Mouse (Mus musculus): ENCODE measurements around the gene Trp53bp2. TPM values are rescaled to one million over a fixed set of nuclear protein-coding genes. Genes with fewer than 3 reads are reported as not detected.

Trp53bp2 gene
- polyA plus RNA-seq, 1 experiment from 2014 or later: 3.1 TPM

DNA sequence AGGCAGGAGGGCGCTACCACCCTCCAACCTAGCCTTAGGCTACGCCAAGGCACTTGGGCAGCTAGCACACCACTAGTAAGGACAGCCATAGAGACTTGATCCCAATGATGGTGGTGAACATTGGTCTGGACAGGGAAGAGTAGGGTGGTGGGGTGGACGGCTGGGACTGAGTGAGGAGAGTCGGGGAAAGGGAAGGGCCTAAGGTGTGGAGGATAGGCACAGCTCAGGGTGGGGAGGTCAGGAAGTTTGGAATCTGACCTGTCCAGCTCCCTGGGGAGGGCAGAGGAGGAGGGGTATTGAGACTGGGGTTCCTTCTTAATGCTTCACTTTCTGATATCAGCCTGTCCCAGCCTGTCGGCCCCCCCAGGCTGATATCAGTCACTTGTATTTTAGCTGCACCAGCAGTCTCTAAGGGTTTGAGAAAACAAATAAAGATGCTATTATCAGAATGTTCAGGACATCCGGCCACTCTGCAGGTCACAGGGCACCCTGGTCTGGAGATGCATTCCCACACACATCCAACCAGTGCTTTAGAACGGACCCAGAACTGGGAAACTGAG is 93.6 kb downstream of the Trp53bp2 start:
- H3K27me3 ChIP-seq: no peaks in the 10 kb centered on the region
- H3K9ac ChIP-seq: no peak overlapping the region
- DNase-seq (no peak), ATAC-seq (ENCODE audit: low read depth) (peak; percentile 16; the same call in 1 of the 2 replicates)
- WGBS (ENCODE audit: insufficient replicate concordance): 43% methylated on average over 7 of the region's 7 CpGs
- no peaks in the 10 kb centered on the region for H3K9me3 ChIP-seq (replicated peaks)
- H3K4me1 ChIP-seq (replicated peaks): peaks cover 67% of the 10 kb centered on the region
- no peak overlapping the region for H3K27ac ChIP-seq
- H3K36me3 ChIP-seq: peaks cover 5% of the 10 kb centered on the region; the same call in 1 of the 2 replicates
- H3K4me2 ChIP-seq: no peak overlapping the region
- H3K4me3 ChIP-seq (replicated peaks): no peak overlapping the region

DNA sequence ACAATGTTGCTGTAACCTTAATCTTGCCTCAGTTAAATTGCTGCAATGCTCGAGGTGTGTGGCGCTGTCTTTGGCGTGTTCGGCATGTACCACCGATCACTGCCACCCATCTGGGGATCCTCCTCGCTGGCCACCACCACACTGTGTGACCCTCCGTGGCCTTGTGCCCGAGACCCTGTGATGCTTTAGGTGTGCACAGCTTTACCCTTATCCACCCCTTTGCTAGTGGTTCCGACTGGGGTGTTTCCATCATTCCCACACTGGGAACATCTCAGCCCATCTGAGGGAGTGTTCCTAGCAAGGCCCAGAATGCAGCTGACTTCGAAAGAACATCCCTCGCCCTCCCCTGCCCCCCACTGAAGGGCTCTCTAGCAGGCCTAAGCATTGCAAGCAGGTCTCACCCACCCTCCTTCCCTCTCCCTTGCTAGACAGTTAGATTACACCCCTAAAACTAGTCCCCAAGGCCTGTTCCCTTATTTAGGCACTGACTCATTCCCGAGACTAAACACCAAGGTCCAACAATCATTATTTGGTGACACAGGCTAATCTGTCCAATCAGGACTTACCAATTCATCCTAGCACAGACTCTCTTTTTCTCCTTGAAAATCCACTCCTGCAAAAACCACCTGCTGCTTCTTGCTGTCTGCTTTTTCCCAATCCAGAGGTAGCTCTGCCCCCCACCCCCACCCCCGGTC is 94.4 kb downstream of the Trp53bp2 start:
- Histone ChIP-seq H3K4me2 (no peak overlapping the region), H3K36me3 (peaks cover 5% of the 10 kb centered on the region; the same call in 1 of the 2 replicates), H3K4me3 (replicated peaks) (no peak overlapping the region), H3K4me1 (replicated peaks) (peaks cover 63% of the 10 kb centered on the region), H3K27ac (peak overlapping the region; percentile 72), H3K27me3 (no peaks in the 10 kb centered on the region), H3K9ac (no peak overlapping the region), H3K9me3 (replicated peaks) (no peaks in the 10 kb centered on the region)
- DNase-seq: no peak
- 60% methylated on average over 13 of the region's 13 CpGs for WGBS (ENCODE audit: insufficient replicate concordance)
- ATAC-seq (ENCODE audit: low read depth): no peak

DNA sequence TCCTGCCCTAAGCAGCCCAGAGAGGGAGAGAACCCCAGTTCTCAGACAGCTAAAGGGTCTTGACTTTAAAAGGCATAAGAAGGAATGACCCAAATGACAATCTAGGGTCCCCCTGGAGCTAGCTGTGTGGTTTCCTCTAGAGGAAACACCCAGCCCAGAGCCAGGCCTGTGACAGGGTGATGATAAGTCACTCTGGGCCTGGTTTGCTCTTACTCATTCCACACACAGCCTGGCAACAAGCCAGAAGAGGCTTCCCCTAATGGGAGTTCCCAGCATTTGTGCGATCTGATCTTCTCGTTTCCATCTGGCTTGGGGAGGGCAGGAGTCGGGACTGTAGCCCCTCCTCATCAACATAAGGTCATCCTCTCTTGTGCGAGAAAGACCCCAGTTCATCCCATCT is 95.3 kb downstream of the Trp53bp2 start:
- peak overlapping the region; percentile 72 for H3K27ac ChIP-seq
- H3K4me1 ChIP-seq (replicated peaks): peaks cover 58% of the 10 kb centered on the region
- peak; percentile 20 for DNase-seq
- peak; percentile 70 for ATAC-seq (ENCODE audit: low read depth)
- peaks cover 5% of the 10 kb centered on the region; the same call in 1 of the 2 replicates for H3K36me3 ChIP-seq
- no peak overlapping the region for H3K9ac ChIP-seq
- 5% methylated on average over 4 of the region's 4 CpGs for WGBS (ENCODE audit: insufficient replicate concordance)
- no peak overlapping the region for H3K4me3 ChIP-seq (replicated peaks)
- H3K9me3 ChIP-seq (replicated peaks): no peaks in the 10 kb centered on the region
- 0 out of 2 replicates have a peak overlapping the region, but pooled peaks have one; percentile 10 for H3K4me2 ChIP-seq
- H3K27me3 ChIP-seq: no peaks in the 10 kb centered on the region

DNA sequence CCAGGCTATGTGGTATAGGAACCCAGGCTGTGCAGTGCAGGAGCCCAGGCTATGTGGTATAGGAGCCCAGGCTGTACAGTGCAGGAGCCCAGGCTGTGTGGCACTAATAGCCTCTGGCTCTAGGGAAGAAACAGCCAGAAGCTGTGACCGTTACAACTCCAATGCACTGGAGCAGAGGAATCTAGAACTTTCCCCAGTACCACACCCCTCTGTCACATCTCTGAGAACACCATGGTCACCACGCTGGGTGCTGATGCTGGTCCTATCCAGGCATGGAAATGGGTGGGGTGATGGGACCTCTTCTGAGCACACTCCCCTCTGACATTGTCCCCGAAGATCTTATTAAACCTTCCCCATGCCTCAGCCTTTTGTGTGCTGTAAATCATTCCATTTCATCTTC is 96.3 kb downstream of the Trp53bp2 start:
- no peak overlapping the region for H3K4me3 ChIP-seq (replicated peaks)
- ATAC-seq (ENCODE audit: low read depth): no peak
- H3K36me3 ChIP-seq: peaks cover 9% of the 10 kb centered on the region; the same call in 1 of the 2 replicates
- H3K9me3 ChIP-seq (replicated peaks): no peaks in the 10 kb centered on the region
- DNase-seq: no peak
- H3K4me1 ChIP-seq (replicated peaks): peaks cover 50% of the 10 kb centered on the region
- no peaks in the 10 kb centered on the region for H3K27me3 ChIP-seq
- no peak overlapping the region for H3K27ac ChIP-seq
- no peak overlapping the region for H3K9ac ChIP-seq
- H3K4me2 ChIP-seq: no peak overlapping the region
- WGBS (ENCODE audit: insufficient replicate concordance): 62% methylated on average over 3 of the region's 3 CpGs

DNA sequence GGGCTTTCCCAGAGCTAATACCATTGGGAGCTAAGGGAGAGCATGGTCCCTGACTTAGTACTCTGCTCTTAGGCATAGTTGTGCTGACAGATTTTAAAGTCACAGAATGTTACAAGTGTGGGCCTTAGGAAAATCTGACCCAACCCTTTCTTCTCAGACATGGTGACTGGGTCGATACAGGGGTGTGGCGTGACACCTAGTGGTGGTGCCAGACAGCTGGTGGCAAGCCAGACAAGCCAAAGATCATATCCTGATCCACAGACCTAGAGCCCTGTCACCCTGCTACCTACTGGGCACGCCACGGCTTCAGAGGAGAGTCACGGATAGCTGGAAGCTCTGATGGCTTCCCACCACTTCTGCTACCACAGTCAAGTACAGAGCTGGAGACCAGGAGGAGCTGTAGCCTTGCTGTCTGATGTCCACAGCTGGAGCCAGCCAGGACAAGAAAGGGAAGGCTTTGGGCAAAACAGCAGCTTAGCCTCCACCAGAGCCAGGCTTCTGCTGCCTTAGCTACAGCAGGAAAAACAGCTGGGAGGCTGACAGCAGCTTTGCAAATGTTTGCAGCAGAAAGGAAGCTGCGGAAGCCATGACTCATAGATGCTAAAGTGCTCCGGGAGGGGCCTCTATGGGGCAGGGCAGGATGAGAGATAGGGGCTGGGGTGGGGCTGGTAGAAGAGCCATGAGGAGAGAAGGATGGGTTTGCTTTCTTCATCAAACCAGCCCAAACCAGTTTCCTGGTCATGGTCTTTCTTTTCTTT is 97.4 kb downstream of the Trp53bp2 start:
- Histone ChIP-seq H3K4me1 (replicated peaks) (peaks cover 45% of the 10 kb centered on the region), H3K27ac (peak overlapping the region; percentile 72), H3K27me3 (no peaks in the 10 kb centered on the region), H3K4me3 (replicated peaks) (no peak overlapping the region), H3K36me3 (0 out of 2 replicates have a peak, but pooled peaks cover 5% of the 10 kb centered on the region), H3K4me2 (no peak overlapping the region), H3K9ac (no peak overlapping the region), H3K9me3 (replicated peaks) (no peaks in the 10 kb centered on the region)
- ATAC-seq (ENCODE audit: low read depth) (peak; percentile 55), DNase-seq (no peak)
- WGBS (ENCODE audit: insufficient replicate concordance): 17% methylated on average over 7 of the region's 7 CpGs

DNA sequence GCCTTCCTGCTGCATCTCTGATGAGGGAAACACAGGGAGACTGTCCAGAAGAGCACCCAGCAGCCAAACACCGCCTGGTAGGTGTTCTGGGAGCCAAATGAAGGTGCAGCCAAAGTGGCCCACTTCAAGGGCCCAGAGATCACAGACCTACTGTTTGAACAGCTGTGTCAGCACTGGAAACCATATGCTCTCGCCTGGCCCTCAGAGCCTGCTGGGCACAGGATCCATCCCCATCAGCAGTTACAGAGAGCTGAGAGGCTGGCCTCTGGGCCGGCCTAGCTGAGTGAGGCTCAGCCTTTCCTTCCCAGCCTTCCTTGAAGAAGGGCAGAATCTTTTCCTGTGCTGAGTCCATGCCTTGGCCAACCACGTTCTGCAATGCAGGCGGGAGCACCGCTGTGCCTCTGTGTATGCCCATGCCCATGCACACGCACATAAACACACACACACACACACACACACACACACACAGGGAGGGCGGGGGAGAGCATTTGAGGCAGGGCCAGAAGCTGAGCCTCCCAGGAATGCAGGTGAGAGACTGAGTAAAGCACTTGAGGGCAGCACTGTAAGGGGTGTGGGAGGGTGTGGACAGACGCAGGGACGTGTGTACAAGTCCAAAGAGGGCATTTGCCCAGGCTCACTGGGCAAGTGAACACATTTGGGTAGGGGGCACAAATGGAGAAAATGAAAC is 100.3 kb downstream of the Trp53bp2 start:
- no peaks in the 10 kb centered on the region for H3K27me3 ChIP-seq
- no peak overlapping the region for H3K27ac ChIP-seq
- no peak overlapping the region for H3K4me2 ChIP-seq
- ATAC-seq (ENCODE audit: low read depth) (no peak), DNase-seq (no peak)
- no peaks in the 10 kb centered on the region for H3K9me3 ChIP-seq (replicated peaks)
- H3K36me3 ChIP-seq: 0 out of 2 replicates have a peak, but pooled peaks cover 9% of the 10 kb centered on the region
- H3K4me1 ChIP-seq (replicated peaks): peaks cover 34% of the 10 kb centered on the region
- no peak overlapping the region for H3K4me3 ChIP-seq (replicated peaks)
- WGBS (ENCODE audit: insufficient replicate concordance): 75% methylated on average over 10 of the region's 10 CpGs
- no peak overlapping the region for H3K9ac ChIP-seq

DNA sequence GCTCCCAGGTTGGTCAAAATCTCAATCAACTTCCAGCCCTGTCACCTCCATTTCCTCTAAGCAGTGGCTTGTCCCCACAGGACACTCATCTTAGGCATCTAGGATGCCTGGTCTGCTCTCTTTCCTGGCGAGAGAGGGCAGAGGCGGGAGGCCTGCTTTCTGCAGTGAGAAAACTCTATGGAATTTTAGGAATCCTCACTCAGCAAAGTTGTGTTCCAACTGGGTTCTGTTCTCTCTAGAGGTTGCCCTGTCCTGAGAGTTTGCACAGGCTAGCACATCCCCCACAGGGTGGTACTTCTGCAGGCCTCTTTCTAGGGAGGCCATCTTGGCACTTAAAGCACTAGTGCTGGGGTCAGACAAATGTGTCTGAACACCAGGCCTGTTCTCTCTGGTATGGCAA is 102.1 kb downstream of the Trp53bp2 start:
- 57% methylated on average over 2 of the region's 2 CpGs for WGBS (ENCODE audit: insufficient replicate concordance)
- 0 out of 2 replicates have a peak, but pooled peaks cover 9% of the 10 kb centered on the region for H3K36me3 ChIP-seq

DNA sequence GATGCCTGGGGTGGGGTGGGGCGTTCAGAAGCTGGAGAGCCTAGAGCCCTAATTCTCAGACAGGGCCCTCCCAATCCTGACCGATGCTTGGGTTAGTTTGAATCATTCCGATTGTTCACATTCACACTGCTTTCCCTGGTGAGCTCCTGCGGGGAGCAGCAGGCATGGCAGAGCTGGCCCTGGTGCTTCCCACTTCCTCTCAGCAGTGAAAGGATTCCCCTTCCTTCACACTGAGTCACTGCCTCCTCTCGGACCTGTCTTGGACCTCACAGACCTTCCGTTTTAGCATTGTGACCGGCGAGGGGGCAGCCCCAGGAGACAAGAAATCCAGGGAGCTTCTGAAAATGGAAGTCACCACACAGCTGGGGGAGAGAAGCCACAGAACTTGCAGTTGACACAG is 102.8 kb downstream of the Trp53bp2 start:
- Histone ChIP-seq H3K9ac (no peak overlapping the region), H3K36me3 (0 out of 2 replicates have a peak, but pooled peaks cover 9% of the 10 kb centered on the region), H3K4me3 (replicated peaks) (no peak overlapping the region), H3K9me3 (replicated peaks) (no peaks in the 10 kb centered on the region), H3K4me1 (replicated peaks) (peaks cover 18% of the 10 kb centered on the region), H3K27ac (no peak overlapping the region), H3K4me2 (no peak overlapping the region), H3K27me3 (peaks cover 16% of the 10 kb centered on the region)
- DNase-seq (no peak), ATAC-seq (ENCODE audit: low read depth) (no peak)
- 41% methylated on average over 8 of the region's 8 CpGs for WGBS (ENCODE audit: insufficient replicate concordance)

More for the DNA sequence above, 102.1 kb downstream of the Trp53bp2 start:
- DNase-seq: no peak
- Histone ChIP-seq H3K27ac (no peak overlapping the region), H3K9ac (no peak overlapping the region), H3K27me3 (peaks cover 9% of the 10 kb centered on the region), H3K9me3 (replicated peaks) (no peaks in the 10 kb centered on the region), H3K4me1 (replicated peaks) (peaks cover 25% of the 10 kb centered on the region), H3K4me3 (replicated peaks) (no peak overlapping the region), H3K4me2 (no peak overlapping the region)
- no peak for ATAC-seq (ENCODE audit: low read depth)

Other genes starting within 250 kb of the Trp53bp2 start
- gene Vmn1r1, start 244.7 kb upstream of the Trp53bp2 start, polyA plus RNA-seq (2015; fragmentation: Nextera tagmentation; extraction: Ambion mirVana): not detected in 2 replicates
- gene Degs1, start 126.4 kb upstream of the Trp53bp2 start, polyA plus RNA-seq (2015; fragmentation: Nextera tagmentation; extraction: Ambion mirVana): 87.5 and 102 TPM in 2 replicates
- gene Fbxo28, start 67.5 kb upstream of the Trp53bp2 start, polyA plus RNA-seq (2015; fragmentation: Nextera tagmentation; extraction: Ambion mirVana): 6.9 and 8.5 TPM in 2 replicates
- 22.2 and 25.2 TPM in 2 replicates for gene Capn2, start 108.4 kb downstream of the Trp53bp2 start, polyA plus RNA-seq (2015; fragmentation: Nextera tagmentation; extraction: Ambion mirVana)
- gene Capn8, start 155.8 kb downstream of the Trp53bp2 start, polyA plus RNA-seq (2015; fragmentation: Nextera tagmentation; extraction: Ambion mirVana): not detected in 2 replicates

All from liver, embryonic 13.5 days (tissue).